Mouse (Mus musculus): ENCODE results near the gene Alkbh6.

The Alkbh6 gene

GRCm38 (mm10) chr7:30308076-30309005, at the start of gene Alkbh6:
Alkbh6 (plus strand) TSS chr7:30308717.
- DNase-seq: peak; percentile 88 to 94

- DNase-seq: no peak
These were observed 43.5 kb upstream of the Alkbh6 start for GRCm38 (mm10) chr7:30265041-30265440.

- DNase-seq: no peak
These were observed 43.0 kb upstream of the Alkbh6 start for GRCm38 (mm10) chr7:30265531-30265930.

- no peak for DNase-seq
These were observed 42.6 kb upstream of the Alkbh6 start for GRCm38 (mm10) chr7:30265935-30266334.

GRCm38 (mm10) chr7:30266780-30267179, 41.7 kb upstream of the Alkbh6 start:
- DNase-seq: no peak

- no peak for DNase-seq
These were observed 38.9 kb upstream of the Alkbh6 start for GRCm38 (mm10) chr7:30269641-30270040.

GRCm38 (mm10) chr7:30274383-30274782, 34.1 kb upstream of the Alkbh6 start:
- no peak for DNase-seq

- no peak for DNase-seq
These were observed 29.6 kb upstream of the Alkbh6 start for GRCm38 (mm10) chr7:30278911-30279310.

- DNase-seq: no peak
These were observed 29.0 kb upstream of the Alkbh6 start for GRCm38 (mm10) chr7:30279536-30279935.

GRCm38 (mm10) chr7:30279951-30280669, 28.4 kb upstream of the Alkbh6 start, which contains the start of the genes Thap8 and Wdr62:
Thap8 (plus strand) TSS chr7:30280094.
Wdr62 (minus strand) TSS chr7:30280419.
- peak; percentile 86 to 90 for DNase-seq

- DNase-seq: peak; percentile 69 to 78
These were observed 27.8 kb upstream of the Alkbh6 start for GRCm38 (mm10) chr7:30280670-30281138.

GRCm38 (mm10) chr7:30281522-30281921, 27.0 kb upstream of the Alkbh6 start:
- no peak for DNase-seq

- no peak for DNase-seq
These were observed 25.8 kb upstream of the Alkbh6 start for GRCm38 (mm10) chr7:30282740-30283139.

- DNase-seq: no peak
These were observed 21.7 kb upstream of the Alkbh6 start for GRCm38 (mm10) chr7:30286701-30287410.

GRCm38 (mm10) chr7:30288046-30288445, 20.5 kb upstream of the Alkbh6 start:
- DNase-seq: no peak

GRCm38 (mm10) chr7:30289071-30289713, 19.3 kb upstream of the Alkbh6 start:
- DNase-seq: no peak

GRCm38 (mm10) chr7:30289714-30290399, 18.7 kb upstream of the Alkbh6 start:
- no peak for DNase-seq

- DNase-seq: peak; percentile 35 to 51
These were observed 17.0 kb upstream of the Alkbh6 start, which contains the start of gene Clip3 for GRCm38 (mm10) chr7:30291215-30292131. Clip3 (plus strand) TSS chr7:30291728.

GRCm38 (mm10) chr7:30293795-30294194, 14.7 kb upstream of the Alkbh6 start:
- no peak for DNase-seq

GRCm38 (mm10) chr7:30294296-30294695, 14.2 kb upstream of the Alkbh6 start:
- DNase-seq: no peak
